7 mouse cellular contexts compared by ENCODE assay signal in genomic region chr3:53735147-53735546, GRCm38 (mm10).
DNase-seq lines count a peak whose midpoint lies in the region.

No protein-coding gene starts in this region.

- intact Hi-C loops in left cerebral cortex, postnatal 10 days (cut with DNase I): loop anchor here (2.0 to 10.0 kb wide), 4 partner anchors 420 to 937 kb away; no protein-coding TSS in a partner anchor
- intact Hi-C loops in left cerebral cortex, postnatal 14 days (cut with DNase I): loop anchor here (2.0 to 5.0 kb wide), 2 partner anchors 580 to 952 kb away; no protein-coding TSS in a partner anchor

- peak; percentile 32 to 72 for DNase-seq in left cerebral cortex, postnatal 10 days (ENCODE audit: extremely low spot score in 1 of 2, low spot score in 2 of 2)
- DNase-seq in left cerebral cortex, adult 11 months (ENCODE audit: low spot score): no peak
- DNase-seq in brain, adult 2 months (ENCODE audit: low read depth, low spot score): peak; percentile 68
- DNase-seq in frontal cortex, adult 2 months (ENCODE audit: extremely low spot score in 1 of 2, low spot score in 1 of 2): peak; percentile 14 to 80
- DNase-seq in left cerebral cortex, postnatal 14 days (ENCODE audit: low spot score in 2 of 2): peak; percentile 56 to 69
- DNase-seq in right cerebral cortex, postnatal 25 days: peak; percentile 26
- no peak for DNase-seq in c-Kit-positive CD71-positive TER-119-positive erythroid progenitor cells, embryonic 14.5 days (ENCODE audit: low spot score)

Comparison
In these comparisons a context has a peak if more than half of its experiments do, and no peak if none do; other contexts are left out.
1. DNase-seq: peak in left cerebral cortex, postnatal 10 days (2 of 2), brain, adult 2 months (single experiment), frontal cortex, adult 2 months (2 of 2), left cerebral cortex, postnatal 14 days (2 of 2) and right cerebral cortex, postnatal 25 days (single experiment); none in left cerebral cortex, adult 11 months (single experiment) and c-Kit-positive CD71-positive TER-119-positive erythroid progenitor cells, embryonic 14.5 days (single experiment).